Mouse (Mus musculus) limb, embryonic 15.5 days (tissue): Measurements from ENCODE around the gene Mast4. TPM values are rescaled to one million over a fixed set of nuclear protein-coding genes. Genes with fewer than 3 reads are reported as not detected.

Source experiments
- ATAC-seq: fragments of 200-750 bp; cut with Nextera tagmentation; 2 replicates; pipeline ENCODE4 v1.8.0; 2017; ENCODE audit warnings: low read depth, moderate TSS enrichment; ENCODE audit not compliant: insufficient number of reproducible peaks, low FRiP score, low TSS enrichment
- H3K27ac ChIP-seq: fragments of 300-500 bp; sonication (generic); 2 replicates; pipeline ENCODE4 v1.5.1; 2015; ENCODE audit warnings: moderate library complexity, mild to moderate bottlenecking, inconsistent platforms
- H3K27me3 ChIP-seq: fragments of 300-500 bp; sonication (generic); 2 replicates; pipeline ENCODE4 v1.6.1; 2015; ENCODE audit warnings: inconsistent platforms
- H3K36me3 ChIP-seq: fragments of 300-500 bp; sonication (generic); 2 replicates; pipeline ENCODE4 v1.6.1; 2015; ENCODE audit warnings: inconsistent platforms
- H3K4me1 ChIP-seq: fragments of 300-500 bp; sonication (generic); 2 replicates; pipeline ENCODE4 v1.6.1; 2015; ENCODE audit warnings: inconsistent platforms
- H3K4me2 ChIP-seq: fragments of 300-500 bp; sonication (generic); 2 replicates; pipeline ENCODE4 v1.6.1; 2015; ENCODE audit warnings: mild to moderate bottlenecking, inconsistent platforms
- H3K4me3 ChIP-seq: fragments of 300-500 bp; sonication (generic); 2 replicates; pipeline ENCODE4 v1.5.1; 2015; ENCODE audit warnings: mild to moderate bottlenecking, inconsistent platforms
- H3K9ac ChIP-seq: fragments of 300-500 bp; sonication (generic); 2 replicates; pipeline ENCODE4 v1.6.1; 2015; ENCODE audit warnings: inconsistent platforms
- H3K9me3 ChIP-seq: fragments of 300-500 bp; sonication (generic); 2 replicates; pipeline ENCODE4 v1.6.1; 2016; ENCODE audit warnings: inconsistent platforms
- WGBS: fragments of 180-500 bp; shearing (Covaris S2); methylation state at CpG from one replicate; pipeline ENCODE4 v1.1.7; 2015; 5-methylcytosine and 5-hydroxymethylcytosine counted together
- polyA plus RNA-seq: library from polyadenylated mRNA; unstranded; fragments of >200 nt; fragmentation: Nextera tagmentation; extraction: Ambion mirVana; gene quantifications from 2 replicates; pipeline ENCODE4 v1.2.1, GENCODE M21; 2015

Mast4 gene
- polyA plus RNA-seq, 1 experiment from 2014 or later = 26.3 TPM

- ATAC-seq = no peak
- H3K27me3 ChIP-seq = no peaks in the 10 kb centered on the region
- no peaks in the 10 kb centered on the region for H3K36me3 ChIP-seq
- no peak overlapping the region for H3K27ac ChIP-seq
- peaks cover 3% of the 10 kb centered on the region; the same call in 1 of the 2 replicates for H3K4me1 ChIP-seq
- no peak overlapping the region for H3K4me2 ChIP-seq
- H3K4me3 ChIP-seq = no peak overlapping the region
- H3K9ac ChIP-seq = no peak overlapping the region
- WGBS = 87% methylated on average over 13 of the region's 13 CpGs
- no peaks in the 10 kb centered on the region for H3K9me3 ChIP-seq
Measured at GRCm38 (mm10) chr13:102946024-102946821, 388.1 kb downstream of the Mast4 start.

GRCm38 (mm10) chr13:102945450-102945849 lies 388.8 kb downstream of the Mast4 start:
- Histone ChIP-seq H3K4me2 (no peak overlapping the region), H3K27me3 (no peaks in the 10 kb centered on the region), H3K4me3 (no peak overlapping the region), H3K36me3 (no peaks in the 10 kb centered on the region), H3K27ac (no peak overlapping the region), H3K4me1 (peaks cover 3% of the 10 kb centered on the region; the same call in 1 of the 2 replicates), H3K9ac (no peak overlapping the region), H3K9me3 (no peaks in the 10 kb centered on the region)
- ATAC-seq = no peak
- whole genome bisulfite sequencing = 92% methylated on average over 7 of the region's 7 CpGs

DNA sequence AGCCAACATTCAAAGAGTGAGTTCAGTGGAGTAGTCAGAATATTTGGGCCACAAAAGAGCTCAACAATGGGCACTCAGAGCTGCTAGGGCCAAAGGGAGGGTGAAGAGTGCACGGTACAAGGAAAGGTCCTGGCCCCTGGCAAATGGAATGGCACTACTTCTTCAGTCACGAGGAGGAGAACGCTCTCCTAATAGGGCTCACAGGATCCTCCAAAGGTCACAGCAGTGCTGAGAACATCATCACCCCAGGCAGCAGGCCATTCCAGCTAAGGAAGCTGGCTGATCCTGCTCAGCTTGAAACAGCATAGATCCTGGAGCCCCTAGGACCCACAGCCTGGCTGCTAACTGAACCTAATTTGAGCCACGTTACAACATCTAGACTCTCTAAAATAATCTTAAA lies 389.8 kb downstream of the Mast4 start:
- no peak overlapping the region for H3K4me2 ChIP-seq
- no peaks in the 10 kb centered on the region for H3K9me3 ChIP-seq
- H3K4me3 ChIP-seq = no peak overlapping the region
- H3K27ac ChIP-seq = no peak overlapping the region
- ATAC-seq = no peak
- no peaks in the 10 kb centered on the region for H3K27me3 ChIP-seq
- no peaks in the 10 kb centered on the region for H3K36me3 ChIP-seq
- WGBS = 78% methylated on average over 4 of the region's 4 CpGs
- no peak overlapping the region for H3K9ac ChIP-seq
- H3K4me1 ChIP-seq = peaks cover 3% of the 10 kb centered on the region; the same call in 1 of the 2 replicates

GRCm38 (mm10) chr13:102942557-102942956 lies 391.7 kb downstream of the Mast4 start:
- no peak overlapping the region for H3K27ac ChIP-seq
- H3K9me3 ChIP-seq = no peaks in the 10 kb centered on the region
- no peak overlapping the region for H3K9ac ChIP-seq
- no peak overlapping the region for H3K4me2 ChIP-seq
- H3K36me3 ChIP-seq = no peaks in the 10 kb centered on the region
- no peak for ATAC-seq
- 73% methylated on average over 2 of the region's 2 CpGs for WGBS
- H3K27me3 ChIP-seq = no peaks in the 10 kb centered on the region
- no peak overlapping the region for H3K4me3 ChIP-seq
- no peaks in the 10 kb centered on the region for H3K4me1 ChIP-seq

- no peak for ATAC-seq
- Histone ChIP-seq H3K4me2 (no peak overlapping the region), H3K4me3 (no peak overlapping the region), H3K9ac (no peak overlapping the region), H3K9me3 (no peaks in the 10 kb centered on the region), H3K27me3 (no peaks in the 10 kb centered on the region), H3K27ac (no peak overlapping the region), H3K36me3 (no peaks in the 10 kb centered on the region), H3K4me1 (no peaks in the 10 kb centered on the region)
- WGBS = 83% methylated on average over 6 of the region's 6 CpGs
Measured at GRCm38 (mm10) chr13:102940476-102940875, 393.8 kb downstream of the Mast4 start.

GRCm38 (mm10) chr13:102936233-102936632 lies 398.1 kb downstream of the Mast4 start:
- H3K27ac ChIP-seq = no peak overlapping the region
- H3K4me3 ChIP-seq = no peak overlapping the region
- H3K4me1 ChIP-seq = no peaks in the 10 kb centered on the region
- no peak overlapping the region for H3K9ac ChIP-seq
- no peaks in the 10 kb centered on the region for H3K9me3 ChIP-seq
- H3K36me3 ChIP-seq = no peaks in the 10 kb centered on the region
- 81% methylated on average over 2 of the region's 2 CpGs for WGBS
- H3K4me2 ChIP-seq = no peak overlapping the region
- ATAC-seq = no peak
- no peaks in the 10 kb centered on the region for H3K27me3 ChIP-seq

DNA sequence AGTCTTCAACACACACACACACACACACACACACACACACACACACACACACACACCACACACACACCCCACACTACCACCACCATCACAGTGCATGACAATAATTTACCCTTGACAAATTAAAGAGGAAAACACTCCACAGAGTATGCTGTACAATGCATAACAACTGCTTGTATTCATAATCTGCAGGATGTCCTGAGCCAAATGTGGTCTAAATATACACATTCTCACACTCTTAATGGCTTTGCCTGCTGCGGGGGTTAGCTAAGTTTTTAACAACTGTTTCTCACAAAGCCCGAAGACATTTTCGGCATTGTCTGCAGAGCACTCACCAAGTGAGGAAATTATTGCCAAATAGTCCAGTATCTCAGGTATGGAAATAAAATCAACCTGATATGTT lies 398.5 kb downstream of the Mast4 start:
- no peak for ATAC-seq
- no peaks in the 10 kb centered on the region for H3K4me1 ChIP-seq
- 57% methylated on average over 3 of the region's 3 CpGs for WGBS
- H3K27me3 ChIP-seq = no peaks in the 10 kb centered on the region
- H3K27ac ChIP-seq = no peak overlapping the region
- H3K9ac ChIP-seq = no peak overlapping the region
- no peak overlapping the region for H3K4me2 ChIP-seq
- H3K36me3 ChIP-seq = no peaks in the 10 kb centered on the region
- no peaks in the 10 kb centered on the region for H3K9me3 ChIP-seq
- H3K4me3 ChIP-seq = no peak overlapping the region

DNA sequence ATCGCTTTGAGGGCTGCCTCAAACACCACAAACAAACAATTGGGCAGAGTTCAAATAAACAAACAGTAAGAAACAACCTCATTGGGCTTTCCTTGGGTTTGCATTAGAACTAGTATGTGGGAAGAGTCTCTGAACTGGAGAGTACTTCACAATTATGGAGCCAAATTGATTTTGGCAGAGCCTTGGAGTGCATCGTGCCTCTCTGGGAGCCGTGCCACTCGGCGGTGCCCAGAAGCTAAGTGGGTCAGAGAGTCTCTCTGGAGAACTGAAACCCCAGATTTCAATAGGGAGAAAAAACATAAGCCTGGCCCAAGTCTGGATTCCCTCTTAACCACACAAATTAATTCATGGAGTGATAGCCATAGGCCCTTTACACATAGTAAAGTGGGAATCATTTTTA lies 400.6 kb downstream of the Mast4 start:
- no peak for ATAC-seq
- no peak overlapping the region for H3K4me2 ChIP-seq
- H3K27me3 ChIP-seq = no peaks in the 10 kb centered on the region
- H3K36me3 ChIP-seq = no peaks in the 10 kb centered on the region
- no peaks in the 10 kb centered on the region for H3K9me3 ChIP-seq
- H3K9ac ChIP-seq = no peak overlapping the region
- H3K4me1 ChIP-seq = no peaks in the 10 kb centered on the region
- no peak overlapping the region for H3K4me3 ChIP-seq
- WGBS = 75% methylated on average over 5 of the region's 5 CpGs
- no peak overlapping the region for H3K27ac ChIP-seq

GRCm38 (mm10) chr13:102932434-102932833 lies 401.9 kb downstream of the Mast4 start:
- ATAC-seq = no peak
- Histone ChIP-seq H3K4me2 (no peak overlapping the region), H3K9me3 (no peaks in the 10 kb centered on the region), H3K4me3 (no peak overlapping the region), H3K4me1 (no peaks in the 10 kb centered on the region), H3K9ac (no peak overlapping the region), H3K27me3 (no peaks in the 10 kb centered on the region), H3K27ac (no peak overlapping the region), H3K36me3 (no peaks in the 10 kb centered on the region)
- 68% methylated on average over 9 of the region's 9 CpGs for WGBS

DNA sequence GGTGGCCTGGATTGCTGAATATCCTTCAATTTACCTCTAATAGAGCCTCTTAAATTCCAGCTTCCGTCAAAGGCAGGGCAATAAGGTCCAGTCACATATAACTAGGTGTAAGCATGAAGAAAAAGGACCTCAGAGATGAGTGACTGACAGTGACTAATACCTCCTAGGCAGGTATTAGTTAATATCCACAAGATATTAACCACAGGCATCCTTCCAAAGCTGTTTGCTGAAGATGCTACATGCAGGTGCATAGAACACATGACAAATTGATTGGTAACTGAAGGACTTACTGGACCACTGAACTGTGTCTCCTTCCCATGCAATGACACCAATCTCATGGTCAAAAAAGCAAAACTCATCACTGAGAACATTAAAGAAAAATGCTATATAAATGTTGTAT lies 402.3 kb downstream of the Mast4 start:
- Histone ChIP-seq H3K36me3 (no peaks in the 10 kb centered on the region), H3K9me3 (no peaks in the 10 kb centered on the region), H3K9ac (no peak overlapping the region), H3K4me1 (no peaks in the 10 kb centered on the region), H3K27ac (no peak overlapping the region), H3K4me2 (no peak overlapping the region), H3K4me3 (no peak overlapping the region), H3K27me3 (no peaks in the 10 kb centered on the region)
- WGBS = 81% methylated on average over 1 of the region's 1 CpGs
- ATAC-seq = no peak

GRCm38 (mm10) chr13:102925844-102926598 lies 408.3 kb downstream of the Mast4 start:
- H3K4me2 ChIP-seq = no peak overlapping the region
- no peak overlapping the region for H3K9ac ChIP-seq
- no peaks in the 10 kb centered on the region for H3K4me1 ChIP-seq
- no peaks in the 10 kb centered on the region for H3K36me3 ChIP-seq
- 84% methylated on average over 7 of the region's 7 CpGs for WGBS
- no peak for ATAC-seq
- no peaks in the 10 kb centered on the region for H3K9me3 ChIP-seq
- no peaks in the 10 kb centered on the region for H3K27me3 ChIP-seq
- no peak overlapping the region for H3K27ac ChIP-seq
- H3K4me3 ChIP-seq = no peak overlapping the region

GRCm38 (mm10) chr13:102919741-102920140 lies 414.6 kb downstream of the Mast4 start:
- Histone ChIP-seq H3K27ac (no peak overlapping the region), H3K9ac (no peak overlapping the region), H3K9me3 (no peaks in the 10 kb centered on the region), H3K4me2 (no peak overlapping the region), H3K36me3 (no peaks in the 10 kb centered on the region), H3K4me3 (no peak overlapping the region), H3K27me3 (no peaks in the 10 kb centered on the region), H3K4me1 (no peaks in the 10 kb centered on the region)
- WGBS = 83% methylated on average over 7 of the region's 7 CpGs
- ATAC-seq = no peak
